Mouse (Mus musculus) embryo, embryonic 11.5 days (tissue): ENCODE results near the gene Prok2.

ENCODE experiments used
- DNase-seq: peaks from one replicate; pipeline ENCODE4 v3.0.0-alpha.2; 2012; ENCODE audit warnings: low read depth, low spot score

Prok2 gene

DNA sequence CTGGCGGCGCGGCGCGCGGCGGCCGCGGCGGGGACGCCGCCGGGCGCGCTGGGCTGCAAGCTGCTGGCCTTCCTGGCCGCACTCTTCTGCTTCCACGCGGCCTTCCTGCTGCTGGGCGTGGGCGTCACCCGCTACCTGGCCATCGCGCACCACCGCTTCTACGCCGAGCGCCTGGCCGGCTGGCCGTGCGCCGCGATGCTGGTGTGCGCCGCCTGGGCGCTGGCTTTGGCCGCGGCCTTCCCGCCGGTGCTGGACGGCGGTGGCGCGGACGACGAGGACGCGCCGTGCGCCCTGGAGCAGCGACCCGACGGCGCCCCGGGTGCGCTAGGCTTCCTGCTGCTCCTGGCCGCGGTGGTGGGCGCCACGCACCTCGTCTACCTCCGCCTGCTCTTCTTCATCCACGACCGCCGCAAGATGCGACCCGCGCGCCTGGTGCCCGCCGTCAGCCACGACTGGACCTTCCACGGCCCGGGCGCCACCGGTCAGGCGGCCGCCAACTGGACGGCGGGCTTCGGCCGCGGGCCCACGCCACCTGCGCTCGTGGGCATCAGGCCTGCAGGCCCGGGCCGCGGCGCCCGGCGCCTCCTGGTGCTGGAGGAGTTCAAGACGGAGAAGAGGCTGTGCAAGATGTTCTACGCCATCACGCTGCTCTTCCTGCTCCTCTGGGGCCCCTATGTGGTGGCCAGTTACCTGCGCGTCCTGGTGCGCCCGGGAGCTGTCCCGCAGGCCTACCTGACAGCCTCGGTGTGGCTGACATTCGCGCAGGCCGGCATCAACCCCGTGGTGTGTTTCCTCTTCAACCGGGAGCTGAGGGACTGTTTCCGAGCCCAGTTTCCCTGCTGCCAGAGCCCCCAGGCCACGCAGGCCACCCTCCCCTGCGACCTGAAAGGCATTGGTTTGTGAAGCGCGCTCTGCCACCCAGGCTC lies 33.0 kb downstream of the Prok2 start:
- DNase-seq, result no peak

DNA sequence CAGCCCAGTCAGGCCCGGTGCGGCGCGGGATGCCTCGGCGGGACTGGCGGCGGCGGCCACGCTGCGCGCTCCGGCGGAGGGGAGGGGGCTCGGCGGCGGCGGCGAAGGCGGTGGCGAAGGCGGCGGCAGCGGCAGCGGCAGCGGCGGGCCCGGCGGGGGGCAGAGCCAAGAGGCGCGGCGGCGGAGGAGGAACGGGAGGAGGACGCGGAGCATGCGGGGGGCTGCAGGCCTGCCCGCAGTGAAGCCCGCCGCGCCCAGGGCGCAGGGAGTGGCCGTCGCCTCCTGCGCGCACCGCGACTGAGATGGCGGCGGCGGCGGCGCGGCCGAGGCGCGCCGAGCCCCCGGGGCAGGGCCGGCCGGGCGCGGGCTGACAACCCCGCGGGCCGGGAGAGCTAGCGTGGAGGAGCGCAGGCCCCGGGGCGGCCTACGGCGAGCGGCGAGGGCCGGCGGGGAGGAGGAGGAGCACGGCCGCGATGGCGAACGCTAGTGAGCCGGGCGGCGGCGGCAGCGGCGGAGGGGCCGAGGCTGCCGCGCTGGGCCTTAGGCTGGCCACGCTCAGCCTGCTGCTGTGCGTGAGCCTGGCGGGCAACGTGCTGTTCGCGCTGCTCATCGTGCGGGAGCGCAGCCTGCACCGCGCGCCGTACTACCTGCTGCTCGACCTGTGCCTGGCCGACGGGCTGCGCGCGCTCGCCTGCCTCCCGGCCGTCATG lies 33.8 kb downstream of the Prok2 start, which contains the start of gene Gpr27:
Gene Gpr27, plus strand, starts transcription at position 474 of the 710 bp plus-strand sequence.
- DNase-seq, result no peak

DNA sequence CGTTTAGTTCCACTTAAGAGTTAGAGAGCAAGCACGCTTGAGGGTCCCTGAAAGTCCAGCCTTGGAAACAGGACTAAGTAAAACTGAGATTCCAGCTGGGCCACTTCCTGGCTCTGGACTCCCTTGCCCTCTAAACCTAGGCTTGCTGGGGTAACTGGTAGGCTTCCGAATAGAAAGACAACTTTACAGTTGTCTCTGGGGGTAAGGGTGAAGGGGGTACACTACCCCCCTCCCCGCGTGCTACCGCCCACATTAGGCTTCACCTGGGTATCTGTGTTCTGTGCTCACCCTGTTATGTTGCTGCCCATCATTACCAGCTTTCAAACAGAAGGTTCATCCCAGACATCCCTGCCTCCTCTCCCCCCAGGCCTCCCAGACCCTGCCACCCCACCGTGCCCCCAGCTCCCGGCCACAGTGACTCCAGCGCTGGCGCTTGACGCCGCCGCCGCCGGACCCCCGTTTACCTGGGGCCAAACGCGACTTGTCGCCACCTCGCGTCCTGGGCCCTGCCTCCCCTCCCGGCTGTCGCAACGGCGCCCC lies 34.5 kb downstream of the Prok2 start:
- no peak for DNase-seq

DNA sequence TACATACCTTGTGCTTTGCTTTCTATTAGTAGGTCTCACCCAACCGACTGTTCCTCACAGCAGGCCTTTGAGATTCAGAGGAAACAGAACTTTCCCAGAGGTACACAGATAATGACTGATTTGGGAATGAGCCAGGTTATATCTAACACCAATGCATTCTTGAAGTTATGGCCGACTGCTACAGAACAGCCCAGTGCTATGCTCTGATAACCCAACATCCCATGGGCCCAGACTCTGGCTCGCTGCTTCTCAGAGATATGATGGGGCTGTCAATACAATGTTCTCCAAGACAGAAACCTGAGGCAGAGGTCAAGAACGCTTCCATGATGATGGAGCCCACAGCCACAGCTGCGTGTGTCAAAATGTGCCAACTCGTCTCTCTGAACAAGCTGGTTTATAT lies 37.7 kb downstream of the Prok2 start:
- no peak for DNase-seq

DNA sequence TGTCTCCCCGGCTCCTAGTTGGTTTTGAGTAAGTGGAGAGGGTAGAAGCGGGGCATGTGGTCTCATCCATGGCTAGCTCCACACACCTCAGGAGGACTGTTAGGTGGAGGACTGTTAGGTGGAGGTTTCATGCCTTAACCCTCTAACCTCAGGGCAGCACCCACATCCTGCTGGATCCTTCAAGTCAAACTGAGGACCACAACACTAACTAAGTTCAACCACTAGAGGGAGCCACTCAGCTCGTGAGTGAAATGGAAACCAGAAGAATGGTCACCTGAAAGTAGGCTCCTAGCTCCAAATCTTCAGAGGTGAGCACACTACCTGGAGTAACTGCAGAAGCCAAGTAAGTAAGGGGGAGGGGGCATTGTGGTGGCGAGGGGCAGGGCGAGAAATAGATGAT lies 41.3 kb downstream of the Prok2 start:
- DNase-seq, result no peak

DNA sequence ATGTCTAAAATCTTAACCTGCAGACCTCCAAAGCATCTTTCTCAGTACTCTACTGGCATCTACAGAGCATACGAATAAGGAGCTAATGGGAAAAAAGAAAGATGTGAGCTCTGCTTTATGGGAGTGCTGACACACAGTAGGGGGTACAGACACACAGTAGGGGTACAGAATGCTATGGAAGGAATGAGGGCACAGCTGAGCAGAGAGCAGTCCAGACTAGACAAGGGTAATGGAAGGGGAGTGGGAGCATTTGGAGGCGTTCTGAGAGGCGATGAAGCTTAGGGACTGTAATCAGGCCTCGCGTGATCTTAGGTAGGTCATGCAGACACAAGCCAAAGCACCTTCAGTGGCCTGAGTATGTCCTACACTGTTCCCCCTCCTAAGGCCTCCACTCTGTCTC lies 42.2 kb downstream of the Prok2 start:
- DNase-seq, result no peak

DNA sequence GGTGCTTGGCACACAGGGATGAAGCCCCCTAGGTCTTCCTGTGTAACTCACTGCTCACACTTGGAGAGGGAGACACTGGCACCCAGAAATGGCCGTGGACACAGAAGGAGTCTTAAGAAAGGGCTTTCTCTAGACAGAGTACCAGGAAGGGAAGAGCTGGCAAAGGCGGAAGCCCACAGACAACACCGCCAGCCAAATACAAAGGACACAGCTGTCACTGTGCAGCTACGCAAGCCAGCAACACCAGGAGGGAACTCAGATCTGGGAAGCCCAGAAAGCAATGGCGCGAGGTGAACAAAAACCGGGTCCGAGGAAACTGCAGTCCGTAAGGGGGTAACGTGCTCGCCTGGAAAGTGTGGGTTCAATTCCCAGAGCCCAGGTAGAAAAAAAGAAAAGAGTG lies 48.1 kb downstream of the Prok2 start:
- DNase-seq, result no peak

DNA sequence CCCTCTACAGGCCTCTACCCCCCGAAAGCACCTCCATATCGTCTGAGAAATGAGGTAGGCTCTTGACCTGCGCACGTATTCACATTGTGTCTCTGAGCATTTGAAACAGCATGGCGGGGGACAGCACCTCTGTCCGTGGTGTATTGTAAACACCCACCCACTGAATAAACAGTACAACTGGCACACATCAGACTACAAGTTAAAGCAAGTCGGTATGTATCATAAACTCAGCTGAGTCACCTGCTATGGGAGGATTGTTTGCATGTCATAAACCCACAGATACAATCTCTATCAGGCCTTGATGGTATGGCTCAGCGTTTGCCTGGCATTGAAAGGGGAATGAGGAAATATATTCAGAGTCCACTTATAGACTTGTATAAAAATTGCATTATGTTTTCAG lies 48.9 kb downstream of the Prok2 start:
- DNase-seq, result no peak

DNA sequence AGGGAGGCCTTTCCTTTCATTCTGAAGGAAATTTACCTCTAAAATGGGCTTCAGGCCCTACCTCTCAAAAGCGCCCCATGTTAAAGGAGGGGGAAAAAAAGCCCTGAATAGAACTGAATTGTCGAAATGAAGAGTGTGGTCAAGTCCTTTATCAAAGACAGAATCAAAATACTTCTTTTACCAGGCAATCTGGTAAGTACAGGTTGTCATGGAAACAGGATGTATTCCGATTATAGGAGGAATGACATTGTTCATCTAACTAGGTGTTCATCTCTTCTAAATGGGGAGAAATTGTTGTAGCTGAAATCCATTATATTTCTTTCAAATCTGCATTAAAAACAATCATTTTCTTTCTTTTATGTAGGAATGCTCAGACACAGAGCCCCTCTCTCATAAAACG lies 51.7 kb downstream of the Prok2 start:
- DNase-seq, result no peak

DNA sequence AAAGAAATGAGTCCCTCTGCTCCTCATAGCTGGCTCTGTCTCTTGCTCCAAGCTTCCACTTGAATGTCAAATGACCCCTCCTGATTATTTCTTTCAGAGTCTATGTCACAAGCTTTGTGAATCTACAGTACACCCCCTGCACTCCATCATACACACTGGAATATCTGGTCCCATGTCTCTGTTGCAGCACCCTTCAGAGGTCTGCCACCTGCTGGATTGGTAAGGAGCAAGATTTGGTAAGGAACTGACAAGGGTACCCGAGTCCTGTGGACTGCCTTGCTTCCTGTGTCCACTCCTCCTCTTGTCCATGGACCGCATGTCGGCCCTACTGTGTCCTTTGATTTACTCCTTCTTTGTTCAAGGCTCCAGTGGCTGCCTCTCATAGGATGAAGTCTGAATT lies 54.4 kb downstream of the Prok2 start:
- DNase-seq, result no peak

DNA sequence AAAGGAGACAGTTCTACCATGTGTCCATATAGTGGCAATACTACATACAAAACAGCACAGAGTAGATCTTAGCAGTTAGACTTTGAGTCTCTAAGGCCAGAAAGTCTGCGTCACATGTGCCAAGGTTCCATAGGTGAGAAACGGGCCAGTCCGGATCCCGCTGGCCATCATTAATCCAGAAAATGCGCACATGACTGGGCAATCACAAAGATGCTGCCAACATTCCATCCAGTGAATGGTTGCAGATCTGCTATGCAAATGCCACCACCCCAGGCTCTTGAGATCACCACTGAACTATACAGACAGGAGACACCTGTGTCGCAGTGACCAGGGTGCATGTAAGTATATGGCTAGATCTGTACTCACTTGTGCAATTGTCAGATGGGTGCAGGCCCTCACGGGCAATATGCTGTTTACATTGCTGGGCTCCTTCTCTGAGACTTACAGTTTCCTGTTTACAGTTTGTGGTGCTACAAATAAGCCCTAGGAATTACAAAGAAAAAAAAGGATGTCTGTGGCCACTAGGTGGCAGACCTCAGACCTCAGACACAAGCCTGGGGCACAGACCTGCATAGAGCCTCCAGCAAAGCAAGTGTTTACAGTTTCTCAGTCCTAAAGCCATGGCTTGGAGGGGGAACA lies 55.6 kb downstream of the Prok2 start:
- DNase-seq, result no peak

DNA sequence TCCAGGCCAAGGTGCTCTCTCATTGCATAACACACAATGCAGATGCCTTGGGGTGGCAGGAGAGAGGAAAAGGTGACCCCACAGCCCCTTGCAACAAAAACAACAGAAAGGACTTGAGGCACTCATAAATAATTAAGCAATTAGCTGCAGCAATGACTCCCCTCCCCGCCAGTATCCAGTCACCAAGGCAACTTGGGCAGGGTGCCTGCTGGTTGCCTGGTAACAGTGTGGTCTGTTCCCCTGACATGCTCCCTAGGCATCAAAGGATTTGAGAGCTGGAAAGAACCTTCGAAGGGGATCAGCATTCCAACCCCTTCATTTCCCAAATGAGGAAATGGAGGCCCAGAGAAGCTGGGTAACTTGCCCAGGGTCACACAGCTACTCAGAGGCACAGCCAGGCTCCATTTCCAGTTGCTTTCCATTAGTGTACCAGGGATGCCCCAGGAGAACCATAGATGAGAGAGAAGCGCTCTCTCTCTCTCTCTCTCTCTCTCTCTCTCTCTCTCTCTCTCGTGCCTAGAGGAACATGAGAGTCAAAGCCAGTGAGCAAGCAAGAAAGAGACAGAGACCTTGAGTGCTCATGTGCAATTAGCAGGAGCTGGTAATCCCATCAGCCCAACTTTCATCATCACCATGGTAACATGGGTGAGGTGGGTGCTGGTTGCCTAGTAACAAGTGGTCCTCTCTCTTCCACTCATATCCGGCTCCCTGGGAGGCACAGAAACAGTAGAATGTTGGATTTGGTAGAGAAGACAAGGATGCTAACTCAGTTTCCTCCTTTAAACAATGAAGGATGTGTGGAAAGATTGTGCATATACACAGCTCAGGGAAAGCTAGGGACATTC lies 56.5 kb downstream of the Prok2 start:
- no peak for DNase-seq

DNA sequence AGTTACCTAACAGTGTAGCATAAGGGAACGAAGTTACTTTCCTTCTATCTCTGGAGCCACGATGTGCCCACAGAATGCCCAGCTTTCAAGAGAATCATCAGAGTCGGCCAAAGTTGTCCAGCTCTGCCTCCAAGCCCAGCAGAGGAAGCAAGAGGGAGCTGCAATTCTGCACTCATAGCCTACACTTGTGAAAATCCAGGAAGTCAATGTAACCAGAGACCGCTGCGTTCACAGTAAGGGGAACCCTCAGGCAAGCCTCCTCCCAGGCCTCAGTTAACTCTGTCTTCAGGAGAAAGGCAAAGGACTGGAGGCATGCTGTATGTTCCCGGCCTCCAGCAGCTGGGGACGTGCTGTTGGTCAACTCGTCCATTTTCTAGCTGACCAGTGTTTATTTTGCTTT lies 58.9 kb downstream of the Prok2 start:
- no peak for DNase-seq

DNA sequence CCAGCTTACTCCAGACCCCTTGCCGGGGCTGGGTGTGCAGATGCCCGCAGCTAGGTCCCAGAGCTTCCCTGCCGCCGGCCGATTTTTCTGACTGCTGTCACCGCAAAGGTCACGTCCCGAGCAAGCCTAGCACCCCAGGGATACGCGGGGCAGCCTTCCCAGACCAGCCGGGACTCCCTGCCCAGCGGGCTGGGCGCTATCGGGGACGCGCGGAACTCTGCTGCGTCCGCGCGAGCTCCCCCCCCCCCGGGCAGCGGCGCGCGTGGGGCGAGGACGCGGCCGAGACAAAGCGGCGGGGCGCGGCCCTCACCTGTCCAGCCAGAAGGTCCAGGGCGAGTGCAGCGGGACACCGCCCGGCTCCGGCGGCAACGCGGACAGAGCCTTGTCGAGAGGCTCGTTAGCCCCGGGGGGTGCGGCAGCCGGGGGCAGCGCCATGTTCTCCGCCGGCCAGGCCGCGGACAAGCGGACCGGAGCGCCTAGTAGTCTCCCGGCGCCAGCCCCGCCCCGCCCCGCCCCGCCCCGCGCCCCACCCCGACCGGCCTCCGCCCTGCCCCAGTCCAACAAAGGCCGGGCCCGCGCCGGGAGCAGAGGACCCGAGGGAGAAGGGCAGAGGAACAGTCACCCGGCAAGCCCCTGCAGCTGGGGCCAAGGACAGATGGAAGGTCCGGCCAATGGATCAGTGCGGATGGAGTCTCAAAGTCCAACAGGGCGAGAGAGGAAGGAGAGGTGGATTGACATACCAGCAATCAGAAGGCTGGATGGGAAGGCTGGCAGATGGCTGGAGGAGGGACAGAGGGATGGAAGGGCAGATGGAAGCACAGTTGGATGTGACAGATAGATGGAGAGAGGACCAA lies 59.6 kb downstream of the Prok2 start, which contains the start of the genes Eif4e3 and Gm20696:
Gene Eif4e3, minus strand, starts transcription at position 454 of the 854 bp plus-strand sequence.
Gene Gm20696, minus strand, starts transcription at position 480 of the 854 bp plus-strand sequence.
- DNase-seq, result peak; percentile 34

DNA sequence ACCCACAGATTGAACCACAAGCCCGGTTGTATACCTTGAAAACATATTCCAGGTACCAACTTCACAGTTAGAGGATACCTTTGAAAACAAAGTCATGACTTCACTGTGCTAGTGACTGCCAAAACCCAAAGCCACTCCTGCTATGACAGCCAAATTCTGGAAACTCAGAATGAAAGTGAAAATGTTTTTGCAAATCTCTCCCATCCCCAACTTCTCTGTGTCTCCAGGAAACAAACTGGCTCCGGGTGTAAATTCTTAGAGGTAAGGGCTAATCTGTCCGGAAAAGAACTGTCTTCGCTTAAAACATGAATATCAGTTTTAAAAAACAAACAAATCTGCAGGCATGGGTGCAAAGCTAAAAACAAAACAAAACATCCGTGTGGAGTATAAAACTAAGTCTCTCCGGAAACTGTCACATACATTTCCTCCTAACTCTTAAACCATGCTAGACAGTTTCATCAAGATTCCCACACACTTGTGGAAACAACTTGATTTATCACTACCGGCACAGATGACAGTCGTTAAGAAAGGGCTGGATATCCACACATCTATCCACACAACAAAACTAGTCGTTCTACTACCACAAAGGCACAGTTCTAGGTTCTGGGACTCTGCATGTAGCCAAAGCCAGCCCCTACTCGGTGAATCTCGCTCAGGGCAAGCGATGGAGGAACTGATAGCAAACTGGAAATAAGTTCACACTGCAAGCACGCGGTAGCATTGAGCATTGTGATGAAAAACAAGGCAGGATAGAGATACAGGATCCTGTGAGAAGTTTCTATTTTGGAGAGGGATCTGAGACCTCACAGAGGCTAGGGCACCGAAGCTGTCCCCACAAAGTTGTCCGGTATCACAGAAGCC lies 60.5 kb downstream of the Prok2 start:
- DNase-seq, result no peak

DNA sequence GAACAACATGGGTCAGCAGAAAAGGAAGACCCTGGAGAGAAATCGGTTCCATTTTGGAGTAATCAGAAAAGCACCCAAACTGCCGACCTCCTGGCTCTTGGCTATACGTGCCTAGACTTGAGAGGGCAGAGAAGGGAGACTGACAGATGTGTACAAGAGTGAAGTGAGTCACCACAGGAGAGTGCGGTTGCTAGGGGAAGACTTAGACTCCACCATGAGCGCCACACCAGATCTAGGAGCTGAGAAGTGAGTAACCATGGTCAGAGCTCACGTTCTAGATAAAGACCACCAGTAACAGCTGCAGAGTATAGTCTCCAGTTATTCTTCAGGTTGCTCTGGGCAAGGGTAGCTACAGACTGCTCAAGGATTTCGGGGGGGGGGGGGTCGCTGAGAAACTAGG lies 63.0 kb downstream of the Prok2 start:
- no peak for DNase-seq
